Mouse (Mus musculus): ENCODE data around the gene Hlx. TPM values are rescaled to one million over a fixed set of nuclear protein-coding genes. Genes with fewer than 3 reads are reported as not detected.

Gene Hlx
- total and polyA plus RNA-seq, 3 experiments = 2.4 to 9.6 TPM; not detected in 1

- TF ChIP-seq ZNF384 (IDR thresholded peaks at IDR 0.05; ENCODE audit: low read depth, low read length) (peak; percentile 96), GABPA (IDR thresholded peaks at IDR 0.05; ENCODE audit: low read depth, low read length) (no peak)
Observed at GRCm38 (mm10) chr1:184737876-184738479, 5.6 kb upstream of the Hlx start (continued).

- Histone ChIP-seq H3K79me2 (ENCODE audit: control insufficient read depth, insufficient read depth, low read length, poor library complexity) (no peaks in the 10 kb centered on the region; the same call in 1 of the 2 replicates), H3K9me3 (replicated peaks; ENCODE audit: insufficient read depth, low read length) (no peaks in the 10 kb centered on the region), H3K27me3 (ENCODE audit: control insufficient read depth in 1 of 2, insufficient read depth in 2 of 2, low read length in 2 of 2) (no peaks in the 10 kb centered on the region), H3K4me1 (ENCODE audit: control insufficient read depth in 1 of 2, insufficient read depth in 2 of 2, low read length in 2 of 2) (peaks cover 0 to 5% of the 10 kb centered on the region in 2 experiments; a peak in 1 of 4 replicates), H3K36me3 (ENCODE audit: control insufficient read depth in 1 of 2, insufficient read depth in 2 of 2, low read length in 2 of 2) (peaks cover 0 to 5% of the 10 kb centered on the region in 2 experiments; a peak in 1 of 4 replicates), H3K4me3 (ENCODE audit: control insufficient read depth in 1 of 2, insufficient read depth in 1 of 2, low read depth in 2 of 2, low read length in 2 of 2) (no peak overlapping the region), H3K9ac (ENCODE audit: control insufficient read depth, low read depth, low read length, poor library complexity, severe bottlenecking) (no peak overlapping the region), H3K27ac (ENCODE audit: control insufficient read depth, low read depth, low read length) (no peak overlapping the region)
- DNase-seq (ENCODE audit: low read depth, low spot score) = no peak
- no peak for TF ChIP-seq E2F4 (IDR thresholded peaks at IDR 0.05; ENCODE audit: borderline replicate concordance, low read depth, low read length)
- no peak for TF ChIP-seq MYC (IDR thresholded peaks at IDR 0.05; ENCODE audit: low read depth, low read length)
- no peak for TF ChIP-seq GABPA (IDR thresholded peaks at IDR 0.05; ENCODE audit: low read depth, low read length)
- no peak for TF ChIP-seq CTCF (IDR thresholded peaks at IDR 0.05 in 2 of 3, conservative IDR thresholded peaks at IDR 0.05 in 1 of 3; ENCODE audit: control insufficient read depth in 1 of 3, insufficient read depth in 1 of 3, low read depth in 2 of 3, low read length in 3 of 3, poor library complexity in 1 of 3, severe bottlenecking in 1 of 3)
- no peak for TF ChIP-seq SIN3A (IDR thresholded peaks at IDR 0.05; ENCODE audit: low read length)
- no peak for TF ChIP-seq ZMIZ1 (IDR thresholded peaks at IDR 0.05; ENCODE audit: low read depth, low read length)
- TF ChIP-seq USF1 (IDR thresholded peaks at IDR 0.05; ENCODE audit: low read depth, low read length) = no peak
Observed at GRCm38 (mm10) chr1:184737228-184737627, 4.8 kb upstream of the Hlx start.

GRCm38 (mm10) chr1:184736260-184736659 is 3.8 kb upstream of the Hlx start:
- TF ChIP-seq E2F4 (IDR thresholded peaks at IDR 0.05; ENCODE audit: borderline replicate concordance, low read depth, low read length) (no peak), USF2 (IDR thresholded peaks at IDR 0.05; ENCODE audit: borderline replicate concordance in 1 of 2, insufficient read depth in 1 of 2, low read depth in 1 of 2, low read length in 2 of 2) (no peak), SIN3A (IDR thresholded peaks at IDR 0.05; ENCODE audit: low read length) (no peak), ZKSCAN1 (IDR thresholded peaks at IDR 0.05; ENCODE audit: low read depth, low read length) (no peak), CHD2 (IDR thresholded peaks at IDR 0.05; ENCODE audit: low read length) (no peak), USF1 (IDR thresholded peaks at IDR 0.05; ENCODE audit: low read depth, low read length) (no peak), ZMIZ1 (IDR thresholded peaks at IDR 0.05; ENCODE audit: low read depth, low read length) (no peak), MAX (IDR thresholded peaks at IDR 0.05; ENCODE audit: low read length) (no peak), MAZ (IDR thresholded peaks at IDR 0.05; ENCODE audit: low read depth, low read length) (no peak), RAD21 (IDR thresholded peaks at IDR 0.05; ENCODE audit: low read depth, low read length) (no peak), GATA1 (IDR thresholded peaks at IDR 0.05; ENCODE audit: low read depth, low read length) (no peak), ZNF384 (IDR thresholded peaks at IDR 0.05; ENCODE audit: low read depth, low read length) (no peak), EP300 (IDR thresholded peaks at IDR 0.05; ENCODE audit: low read depth in 1 of 2, low read length in 2 of 2) (no peak)
- no peak overlapping the region for H3K27ac ChIP-seq (ENCODE audit: control insufficient read depth, low read depth, low read length)
- H3K79me2 ChIP-seq (ENCODE audit: control insufficient read depth, insufficient read depth, low read length, poor library complexity) = peaks cover 6% of the 10 kb centered on the region
- H3K27me3 ChIP-seq (ENCODE audit: control insufficient read depth in 1 of 2, insufficient read depth in 2 of 2, low read length in 2 of 2) = no peaks in the 10 kb centered on the region
- no peaks in the 10 kb centered on the region for H3K9me3 ChIP-seq (replicated peaks; ENCODE audit: insufficient read depth, low read length)
- H3K36me3 ChIP-seq (ENCODE audit: control insufficient read depth in 1 of 2, insufficient read depth in 2 of 2, low read length in 2 of 2) = peaks cover 0 to 6% of the 10 kb centered on the region in 2 experiments; a peak in 1 of 4 replicates
- no peak overlapping the region for H3K4me3 ChIP-seq (ENCODE audit: control insufficient read depth in 1 of 2, insufficient read depth in 1 of 2, low read depth in 2 of 2, low read length in 2 of 2)
- peaks cover 1 to 5% of the 10 kb centered on the region in 2 experiments; a peak in 1 of 4 replicates for H3K4me1 ChIP-seq (ENCODE audit: control insufficient read depth in 1 of 2, insufficient read depth in 2 of 2, low read length in 2 of 2)
- no peak for DNase-seq (ENCODE audit: low read depth, low spot score)
- no peak overlapping the region for H3K9ac ChIP-seq (ENCODE audit: control insufficient read depth, low read depth, low read length, poor library complexity, severe bottlenecking)

Data from MEL (cell line).